Mouse (Mus musculus) testis, adult 2 months (tissue): Measurements from ENCODE around the gene Ppp1r15b.

Source experiments
- CTCF ChIP-seq: fragments of 200-500 bp; IDR thresholded peaks from 2 replicates; pipeline ENCODE4 v1.5.1; 2012; ENCODE audit warnings: low read depth, mild to moderate bottlenecking, inconsistent platforms, low read length, moderate library complexity; ENCODE audit not compliant: control insufficient read depth, insufficient read depth, insufficient replicate concordance
- POLR2A ChIP-seq: fragments of 200-500 bp; IDR thresholded peaks from 2 replicates; pipeline ENCODE4 v1.6.1; 2012; ENCODE audit warnings: low read depth, mild to moderate bottlenecking, inconsistent platforms, low read length, moderate library complexity; ENCODE audit not compliant: control insufficient read depth

DNA sequence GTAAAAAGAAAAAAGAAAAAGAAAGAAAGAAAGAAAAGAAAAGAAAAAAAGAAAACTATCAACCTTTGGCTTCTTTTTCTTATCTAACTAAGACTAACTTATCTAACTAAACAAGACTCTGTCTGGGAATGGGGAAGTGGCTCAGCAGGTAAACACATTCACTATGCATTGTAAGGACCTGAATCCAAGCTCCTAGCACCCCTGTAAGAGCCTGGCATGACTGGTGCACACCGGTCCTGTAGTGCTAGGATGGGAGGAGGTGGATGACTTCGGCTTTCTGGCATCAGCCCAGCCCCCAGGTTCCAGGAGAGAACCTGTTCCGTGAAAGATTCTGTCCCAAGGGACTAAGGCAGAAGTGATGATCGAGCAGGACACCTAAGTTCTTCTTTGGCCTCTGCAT is 30.6 kb downstream of the Ppp1r15b start:
- TF ChIP-seq CTCF (no peak), POLR2A (no peak)
